Mouse (Mus musculus): ENCODE measurements around the gene Tmem273.

The Tmem273 gene

GRCm38 (mm10) chr14:32814961-32815360 lies 29.2 kb downstream of the Tmem273 start:
- DNase-seq, result no peak

DNA sequence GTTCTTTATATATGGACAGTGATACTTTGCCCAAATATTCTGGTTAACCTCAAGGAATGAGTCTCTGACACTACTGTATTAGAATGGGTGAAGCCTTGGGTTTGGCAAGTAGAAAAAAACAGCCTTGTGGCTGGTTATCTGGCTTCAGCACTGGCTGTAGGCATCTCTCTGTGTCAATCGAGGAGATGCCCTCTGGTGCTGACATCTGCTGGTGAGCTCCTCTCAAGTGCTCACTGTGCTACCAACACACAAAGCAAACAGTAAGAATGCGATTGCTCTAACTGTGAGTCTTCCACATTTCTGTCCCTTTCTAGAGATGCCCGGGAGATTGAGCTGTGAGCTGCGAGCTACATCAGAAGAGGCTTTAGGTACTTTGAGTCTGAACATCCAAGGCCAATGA lies 30.8 kb downstream of the Tmem273 start:
- DNase-seq, result no peak

DNA sequence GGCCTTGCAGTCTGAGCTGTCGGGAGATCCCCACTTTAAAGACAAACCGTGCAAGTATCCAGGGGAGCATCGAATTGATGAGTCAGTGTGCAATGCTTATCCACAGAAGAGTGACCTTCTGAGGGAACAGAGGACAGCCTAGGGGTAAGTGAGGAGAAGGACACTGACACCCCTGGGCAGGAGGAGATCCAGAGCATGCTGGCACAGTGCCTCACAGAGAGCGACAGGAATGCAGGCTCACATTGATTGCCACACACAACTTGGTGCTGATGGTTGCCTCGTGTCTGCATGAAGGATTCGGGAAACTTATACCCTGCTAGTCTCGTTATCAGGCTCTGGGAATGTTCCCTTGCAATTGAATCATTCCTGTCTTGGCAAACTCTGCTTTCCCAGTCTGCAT lies 31.5 kb downstream of the Tmem273 start:
- DNase-seq, result no peak

DNA sequence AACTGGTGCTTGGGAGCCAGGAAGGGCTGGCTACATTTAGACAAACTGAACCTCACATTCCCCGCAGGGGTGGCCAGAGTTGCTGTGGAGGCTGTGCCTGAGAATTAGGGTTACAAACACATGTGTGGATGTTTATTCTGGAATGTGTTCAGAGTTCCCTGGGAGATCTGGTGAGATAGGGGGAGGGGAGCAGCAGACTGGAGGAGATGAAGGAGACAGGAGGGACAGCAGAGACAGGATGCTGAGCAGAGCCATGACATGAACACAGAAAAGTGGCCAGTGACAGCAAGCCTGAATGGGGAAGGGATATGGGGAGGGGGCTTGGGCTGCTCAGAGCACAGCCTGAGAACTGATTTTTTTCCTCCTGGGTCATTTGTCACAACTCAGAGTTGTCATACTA lies 33.5 kb downstream of the Tmem273 start:
- DNase-seq, result no peak

GRCm38 (mm10) chr14:32822812-32823211 lies 37.0 kb downstream of the Tmem273 start:
- no peak for DNase-seq

- no peak for DNase-seq
These were observed 38.1 kb downstream of the Tmem273 start for GRCm38 (mm10) chr14:32823861-32824260.

DNA sequence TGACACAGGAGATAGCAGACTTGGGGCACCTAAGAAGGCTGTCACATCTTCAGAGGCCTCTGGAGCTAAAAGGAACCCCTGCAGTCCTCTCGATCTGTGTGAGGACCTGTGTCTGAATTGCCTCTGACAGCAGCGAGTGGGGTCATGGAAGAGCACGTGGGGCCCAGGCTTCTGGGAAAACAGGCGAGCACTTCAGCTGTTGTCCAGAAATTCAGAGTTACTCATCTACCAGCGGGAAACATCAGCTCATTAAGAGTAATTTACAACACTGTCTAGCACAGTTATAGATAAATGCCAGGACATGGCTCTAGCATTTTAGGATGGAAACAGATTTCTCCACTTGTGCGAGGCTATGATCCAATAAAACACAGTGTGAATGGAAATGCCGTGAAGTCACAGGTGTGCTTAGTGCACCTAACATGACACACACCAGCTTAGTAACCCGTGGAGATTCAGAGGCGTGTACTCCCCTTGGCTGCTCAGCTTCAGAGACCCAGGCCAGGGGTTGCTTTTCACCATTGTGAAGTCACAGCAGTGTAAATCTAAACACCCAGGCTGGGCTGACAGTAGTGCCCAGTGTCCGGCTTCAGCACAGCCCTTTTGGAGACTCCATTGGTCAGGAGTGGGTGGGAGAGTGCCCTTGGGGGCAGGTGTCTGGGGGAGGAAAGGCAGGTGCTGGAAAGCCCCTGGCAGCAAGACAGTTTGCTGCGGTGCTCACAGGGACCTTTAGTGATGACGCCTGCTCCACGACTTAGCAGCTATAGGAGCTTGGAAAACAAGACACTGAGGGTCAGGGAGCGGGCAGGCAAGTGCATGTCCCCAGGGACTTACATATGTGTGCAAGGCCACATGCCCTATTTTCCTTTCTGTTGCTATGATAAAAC lies 38.7 kb downstream of the Tmem273 start:
- no peak for DNase-seq

DNA sequence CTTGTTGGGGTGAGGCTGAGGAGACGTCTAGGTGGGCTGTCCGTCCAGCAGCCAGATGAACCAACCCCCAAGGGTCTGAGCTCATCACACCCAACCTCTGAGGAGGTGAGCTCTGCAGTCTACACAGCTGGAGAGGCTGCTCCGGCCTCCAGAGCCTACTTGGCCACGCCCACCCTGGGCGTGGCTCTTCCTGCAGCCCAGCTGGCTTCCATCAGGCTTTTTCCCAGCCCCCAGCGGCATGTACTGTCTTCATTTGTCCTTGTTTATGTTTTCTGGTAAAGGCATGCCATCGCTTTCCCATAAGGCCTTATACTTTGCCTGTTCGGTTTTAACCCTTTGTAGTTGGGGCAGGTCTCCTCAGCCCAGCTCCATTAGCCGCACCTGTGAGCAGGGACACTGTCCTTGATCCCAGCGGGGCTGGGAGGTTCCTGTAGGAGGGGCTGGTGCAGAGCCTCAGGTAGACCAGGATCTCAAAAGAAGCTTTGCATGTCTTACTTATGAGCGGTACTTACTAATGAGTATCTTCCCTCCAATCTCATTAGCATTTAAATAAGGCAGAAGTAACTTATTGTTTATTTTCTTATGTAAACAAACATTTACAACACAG lies 39.8 kb downstream of the Tmem273 start:
- no peak for DNase-seq

DNA sequence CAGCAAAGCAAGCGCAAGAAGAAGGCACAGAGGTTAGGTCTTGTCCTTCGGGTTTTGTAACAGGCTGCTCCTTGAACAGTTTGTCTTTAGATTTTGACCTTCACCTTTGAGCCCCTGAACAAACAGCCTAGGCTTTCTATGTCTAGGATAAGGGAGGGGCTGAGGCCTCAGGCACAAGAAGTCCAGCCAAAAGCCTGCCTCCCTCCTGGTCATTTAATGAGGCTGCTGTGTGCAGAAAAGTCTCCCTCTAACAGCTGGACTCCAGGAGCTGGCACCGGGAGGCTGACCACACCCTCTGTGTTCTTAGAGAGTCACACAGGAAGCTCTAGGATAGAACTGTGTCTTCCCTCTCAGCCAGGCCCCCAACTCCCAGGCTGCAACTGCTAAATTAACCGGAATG lies 41.4 kb downstream of the Tmem273 start:
- no peak for DNase-seq

DNA sequence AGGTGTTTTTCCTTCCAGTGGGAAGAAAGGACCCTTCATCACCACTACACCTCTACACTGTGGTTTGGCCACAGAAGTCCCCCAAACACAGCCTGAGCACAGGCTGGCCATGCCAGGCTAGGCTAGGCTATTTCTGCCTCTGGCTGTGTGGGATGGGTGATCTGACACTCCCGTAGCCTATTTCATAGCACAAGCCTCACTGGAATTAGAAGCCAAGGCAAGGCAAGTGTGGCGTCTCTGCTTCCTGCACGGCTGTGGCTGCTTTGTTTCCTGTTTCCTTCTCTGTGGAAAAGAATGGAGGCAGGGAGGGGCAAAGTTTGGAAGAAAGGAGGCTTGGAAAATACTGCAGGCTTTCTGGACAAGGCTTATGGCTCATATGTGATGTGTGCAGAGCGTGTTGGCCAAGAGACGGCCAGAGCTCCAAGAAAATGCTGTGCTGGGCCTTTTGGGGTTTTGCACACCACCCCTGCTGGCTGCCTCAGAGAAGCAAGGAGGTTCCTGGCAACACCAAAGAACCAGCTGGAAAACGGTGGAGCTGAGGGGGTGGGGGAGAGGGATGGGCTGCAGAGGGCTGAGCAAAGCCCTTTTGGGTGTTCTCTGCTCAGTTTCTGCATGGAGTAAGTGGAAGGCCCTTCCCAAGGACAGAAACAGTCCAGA lies 42.4 kb downstream of the Tmem273 start:
- DNase-seq, result no peak

DNA sequence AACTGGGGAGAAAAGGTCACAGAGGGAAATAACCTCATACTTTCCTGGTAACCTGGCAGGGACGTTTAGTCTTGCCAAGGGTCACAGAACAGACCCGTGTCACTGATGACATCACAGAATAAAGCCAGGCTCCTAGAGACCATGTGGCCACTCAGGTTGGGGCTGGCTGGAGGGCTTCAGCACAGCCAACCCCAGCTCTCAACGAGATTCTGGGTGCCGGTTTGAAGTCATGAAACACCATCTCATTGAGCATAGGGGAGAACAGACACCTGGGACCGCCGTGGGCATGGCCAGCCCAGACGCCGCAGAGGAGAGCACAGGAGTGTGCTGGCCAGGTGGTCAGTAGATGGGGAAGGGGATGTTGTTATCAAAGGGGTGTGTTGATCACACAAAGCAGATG lies 48.1 kb downstream of the Tmem273 start, which contains the start of gene Fam170b:
Fam170b (plus strand) TSS at position 116 of the 400 bp plus-strand sequence.
- DNase-seq, result no peak

DNA sequence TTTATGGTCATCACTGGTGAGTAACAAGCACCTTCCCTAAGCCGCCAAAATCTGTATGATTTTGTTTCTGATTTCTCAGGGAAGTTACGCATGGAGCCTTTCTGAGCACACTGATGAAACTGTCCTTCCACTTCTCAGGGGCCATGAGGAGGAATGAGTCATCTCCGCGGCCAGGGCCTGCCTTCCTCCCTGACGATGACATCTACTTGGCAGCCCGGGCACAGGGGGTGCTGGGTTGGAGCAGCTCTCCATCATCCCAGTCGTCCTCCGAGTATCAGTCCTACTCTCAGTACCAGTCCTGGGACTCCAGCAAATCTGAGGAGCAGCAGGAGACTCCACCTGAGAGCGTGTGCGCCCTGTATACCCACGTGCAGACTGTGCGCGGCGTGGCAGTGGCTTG lies 49.4 kb downstream of the Tmem273 start:
- no peak for DNase-seq

GRCm38 (mm10) chr14:32835596-32835995 lies 49.8 kb downstream of the Tmem273 start:
- DNase-seq, result no peak

- DNase-seq, result no peak
These were observed 50.4 kb downstream of the Tmem273 start for GRCm38 (mm10) chr14:32836191-32836590.

GRCm38 (mm10) chr14:32842052-32842451 lies 56.3 kb downstream of the Tmem273 start:
- DNase-seq, result no peak

- DNase-seq, result no peak
These were observed 68.3 kb downstream of the Tmem273 start for GRCm38 (mm10) chr14:32854059-32854458.

GRCm38 (mm10) chr14:32856246-32856645 lies 70.5 kb downstream of the Tmem273 start:
- DNase-seq, result no peak

- peak; percentile 22 for DNase-seq
These were observed 71.0 kb downstream of the Tmem273 start, which contains the start of gene Vstm4 for GRCm38 (mm10) chr14:32856681-32857328. Gene Vstm4 (plus strand): TSS chr14:32856756.

DNA sequence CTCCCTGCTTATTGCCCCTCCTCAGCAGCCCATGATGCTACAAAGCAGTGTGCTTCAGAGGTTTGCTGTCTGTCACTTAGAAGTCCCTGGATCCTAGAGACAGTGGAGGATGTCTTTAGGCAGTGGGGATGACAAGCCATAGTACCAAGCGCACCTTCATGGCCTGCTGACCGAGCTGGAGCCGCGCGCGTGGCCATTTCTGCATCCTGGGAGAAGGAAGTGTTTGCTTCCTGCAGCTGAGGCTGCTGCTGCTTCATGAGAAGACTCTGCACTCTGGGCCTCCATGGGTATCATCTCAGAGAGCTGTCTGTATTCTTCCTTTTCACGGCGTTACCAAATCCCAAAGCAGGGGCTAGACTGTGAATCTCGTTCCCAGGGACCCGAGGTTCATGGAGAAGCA lies 72.6 kb downstream of the Tmem273 start:
- no peak for DNase-seq

GRCm38 (mm10) chr14:32858941-32859510 lies 73.3 kb downstream of the Tmem273 start:
- no peak for DNase-seq

- no peak for DNase-seq
These were observed 74.2 kb downstream of the Tmem273 start for GRCm38 (mm10) chr14:32859831-32860569.

- no peak for DNase-seq
These were observed 75.4 kb downstream of the Tmem273 start for GRCm38 (mm10) chr14:32861149-32861581.

Measured in cerebellum, adult 8-10 months (tissue).